Mouse (Mus musculus) myocyte (in vitro differentiated cells): ENCODE results near the gene Myh2. TPM values are rescaled to one million over a fixed set of nuclear protein-coding genes. Genes with fewer than 3 reads are reported as not detected.

Experiments used
- H3K27me3 ChIP-seq: one replicate; pipeline ENCODE4 v1.6.1; 2011; ENCODE audit not compliant: control insufficient read depth, insufficient read depth, insufficient read length
- H3K36me3 ChIP-seq: one replicate; pipeline ENCODE4 v1.6.1; 2011; ENCODE audit not compliant: control insufficient read depth, insufficient read depth
- H3K4me2 ChIP-seq: one replicate; pipeline ENCODE4 v1.6.1; 2011; ENCODE audit warnings: low read depth, control low read depth
- H3K4me3 ChIP-seq: one replicate; pipeline ENCODE4 v1.5.1; 2011; ENCODE audit warnings: mild to moderate bottlenecking, control low read depth, moderate library complexity
- H3K79me2 ChIP-seq: one replicate; pipeline ENCODE4 v1.6.1; 2011; ENCODE audit not compliant: control insufficient read depth, insufficient read depth
- H3ac ChIP-seq: one replicate; pipeline ENCODE4 v1.6.1; 2011; ENCODE audit not compliant: control insufficient read depth, insufficient read length
- CEBPB ChIP-seq: IDR thresholded peaks from 2 replicates; pipeline ENCODE4 v1.6.1; 2011; ENCODE audit warnings: mild to moderate bottlenecking, moderate library complexity; ENCODE audit not compliant: poor library complexity, insufficient read depth, severe bottlenecking
- E2F4 ChIP-seq: IDR thresholded peaks from one replicate; pipeline ENCODE4 v1.6.1; 2011; ENCODE audit warnings: mild to moderate bottlenecking, control low read depth, moderate library complexity; ENCODE audit not compliant: insufficient read depth
- MAX ChIP-seq: IDR thresholded peaks from one replicate; pipeline ENCODE4 v1.6.1; 2011; ENCODE audit warnings: low read depth, mild to moderate bottlenecking, control low read depth
- MYOD1 ChIP-seq, 3 experiments: IDR thresholded peaks; one replicate each; pipeline ENCODE4 v1.6.1; 2011; ENCODE audit warnings: control low read depth in 2 of 3, low read depth in 2 of 3, mild to moderate bottlenecking in 2 of 3, moderate library complexity in 1 of 3; ENCODE audit not compliant: insufficient read length in 2 of 3, control insufficient read depth in 1 of 3
- MYOG ChIP-seq, 3 experiments: IDR thresholded peaks; one replicate each; pipeline ENCODE4 v1.6.1; 2011; ENCODE audit warnings: control low read depth in 2 of 3, low read depth in 2 of 3, mild to moderate bottlenecking in 2 of 3; ENCODE audit not compliant: insufficient read length in 2 of 3, control insufficient read depth in 1 of 3, insufficient read depth in 1 of 3
- POLR2A ChIP-seq: IDR thresholded peaks from one replicate; pipeline ENCODE4 v1.6.1; 2011; ENCODE audit warnings: low read depth, mild to moderate bottlenecking, control low read depth, moderate library complexity; ENCODE audit not compliant: insufficient read length
- POLR2AphosphoS2 ChIP-seq: IDR thresholded peaks from one replicate; pipeline ENCODE4 v1.6.1; 2011; ENCODE audit warnings: low read depth, control low read depth; ENCODE audit not compliant: insufficient read length
- REST ChIP-seq: IDR thresholded peaks from one replicate; pipeline ENCODE4 v1.6.1; 2011; ENCODE audit warnings: mild to moderate bottlenecking, control low read depth, moderate library complexity; ENCODE audit not compliant: insufficient read depth, insufficient read length
- SRF ChIP-seq: IDR thresholded peaks from one replicate; pipeline ENCODE4 v1.6.1; 2011; ENCODE audit warnings: low read depth; ENCODE audit not compliant: control insufficient read depth, insufficient read length
- TCF12 ChIP-seq: IDR thresholded peaks from one replicate; pipeline ENCODE4 v1.6.1; 2011; ENCODE audit warnings: mild to moderate bottlenecking, control low read depth; ENCODE audit not compliant: poor library complexity, insufficient read depth, severe bottlenecking
- TCF3 ChIP-seq: IDR thresholded peaks from one replicate; pipeline ENCODE4 v1.6.1; 2011; ENCODE audit warnings: low read depth, control low read depth; ENCODE audit not compliant: insufficient read length
- USF1 ChIP-seq: IDR thresholded peaks from one replicate; pipeline ENCODE4 v1.6.1; 2011; ENCODE audit warnings: low read depth, mild to moderate bottlenecking, control low read depth, moderate library complexity
- polyA plus RNA-seq: library from polyadenylated mRNA; unstranded; fragments of >200 nt; fragmentation: generic; extraction: Trizol; gene quantifications from one replicate; pipeline ENCODE4 v1.2.1, GENCODE M21; 2012; ENCODE audit warnings: missing spikeins

The Myh2 gene
- polyA plus RNA-seq, 1 experiment, result 0.54 TPM

GRCm38 (mm10) chr11:67169301-67169700, 1.5 kb upstream of the Myh2 start:
- Histone ChIP-seq H3ac (no peak overlapping the region), H3K4me2 (no peak overlapping the region), H3K79me2 (no peaks in the 10 kb centered on the region), H3K27me3 (no peaks in the 10 kb centered on the region), H3K36me3 (no peaks in the 10 kb centered on the region), H3K4me3 (no peak overlapping the region)
- TF ChIP-seq E2F4 (no peak), USF1 (no peak), REST (no peak), MYOD1 (IDR thresholded peaks at IDR 0.05; ENCODE audit: control insufficient read depth in 1 of 3, insufficient read length in 2 of 3, low read depth in 2 of 3) (no peak), TCF3 (no peak), SRF (no peak), MAX (no peak), TCF12 (no peak), CEBPB (no peak), POLR2A (no peak), POLR2AphosphoS2 (no peak), MYOG (IDR thresholded peaks at IDR 0.05; ENCODE audit: control insufficient read depth in 1 of 3, insufficient read depth in 1 of 3, insufficient read length in 2 of 3, low read depth in 2 of 3) (no peak)

- Histone ChIP-seq H3ac (no peak overlapping the region), H3K4me3 (no peak overlapping the region), H3K79me2 (no peaks in the 10 kb centered on the region), H3K27me3 (no peaks in the 10 kb centered on the region), H3K36me3 (no peaks in the 10 kb centered on the region), H3K4me2 (no peak overlapping the region)
- TF ChIP-seq SRF (no peak), MAX (no peak), CEBPB (no peak), TCF3 (no peak), MYOG (IDR thresholded peaks at IDR 0.05; ENCODE audit: control insufficient read depth in 1 of 3, insufficient read depth in 1 of 3, insufficient read length in 2 of 3, low read depth in 2 of 3) (no peak), TCF12 (no peak), MYOD1 (IDR thresholded peaks at IDR 0.05; ENCODE audit: control insufficient read depth in 1 of 3, insufficient read length in 2 of 3, low read depth in 2 of 3) (no peak), E2F4 (no peak)
Measured at GRCm38 (mm10) chr11:67172439-67172838, 1.6 kb downstream of the Myh2 start.

GRCm38 (mm10) chr11:67176376-67176775, 5.5 kb downstream of the Myh2 start:
- H3K4me2 ChIP-seq, result no peak overlapping the region
- H3K36me3 ChIP-seq, result no peaks in the 10 kb centered on the region
- no peak for TF ChIP-seq MYOD1 (IDR thresholded peaks at IDR 0.05; ENCODE audit: control insufficient read depth in 1 of 3, insufficient read length in 2 of 3, low read depth in 2 of 3)
- TF ChIP-seq CEBPB, result no peak
- no peak for TF ChIP-seq REST
- no peak for TF ChIP-seq USF1
- TF ChIP-seq TCF12, result no peak
- no peak for TF ChIP-seq MYOG (IDR thresholded peaks at IDR 0.05; ENCODE audit: control insufficient read depth in 1 of 3, insufficient read depth in 1 of 3, insufficient read length in 2 of 3, low read depth in 2 of 3)
- TF ChIP-seq POLR2AphosphoS2, result no peak
- no peak for TF ChIP-seq MAX
- no peak for TF ChIP-seq TCF3
- TF ChIP-seq POLR2A, result no peak
- no peak for TF ChIP-seq E2F4
- no peak for TF ChIP-seq SRF
- H3K27me3 ChIP-seq, result no peaks in the 10 kb centered on the region
- H3K4me3 ChIP-seq, result no peak overlapping the region
- no peak overlapping the region for H3ac ChIP-seq
- H3K79me2 ChIP-seq, result no peaks in the 10 kb centered on the region

- H3ac ChIP-seq, result no peak overlapping the region
- H3K27me3 ChIP-seq, result no peaks in the 10 kb centered on the region
- H3K4me3 ChIP-seq, result no peak overlapping the region
- no peak overlapping the region for H3K4me2 ChIP-seq
- no peaks in the 10 kb centered on the region for H3K36me3 ChIP-seq
- no peaks in the 10 kb centered on the region for H3K79me2 ChIP-seq
- TF ChIP-seq MYOD1 (IDR thresholded peaks at IDR 0.05; ENCODE audit: control insufficient read depth in 1 of 3, insufficient read length in 2 of 3, low read depth in 2 of 3) (no peak), CEBPB (no peak), SRF (no peak), MAX (no peak), REST (no peak), POLR2A (no peak), USF1 (no peak), E2F4 (no peak), POLR2AphosphoS2 (no peak), TCF12 (no peak), TCF3 (no peak), MYOG (IDR thresholded peaks at IDR 0.05; ENCODE audit: control insufficient read depth in 1 of 3, insufficient read depth in 1 of 3, insufficient read length in 2 of 3, low read depth in 2 of 3) (no peak)
Measured at GRCm38 (mm10) chr11:67190316-67190715, 19.5 kb downstream of the Myh2 start.

GRCm38 (mm10) chr11:67190814-67191213, 20.0 kb downstream of the Myh2 start:
- no peak overlapping the region for H3K4me3 ChIP-seq
- H3ac ChIP-seq, result no peak overlapping the region
- no peak for TF ChIP-seq REST
- no peak for TF ChIP-seq MYOD1 (IDR thresholded peaks at IDR 0.05; ENCODE audit: control insufficient read depth in 1 of 3, insufficient read length in 2 of 3, low read depth in 2 of 3)
- no peaks in the 10 kb centered on the region for H3K36me3 ChIP-seq
- H3K4me2 ChIP-seq, result no peak overlapping the region
- no peaks in the 10 kb centered on the region for H3K27me3 ChIP-seq
- H3K79me2 ChIP-seq, result no peaks in the 10 kb centered on the region
